Mouse (Mus musculus) embryonic fibroblast, embryonic 13.5 days (primary cell): ENCODE measurements around the gene Crb1.

Source experiments
- CTCF ChIP-seq: IDR thresholded peaks from 2 replicates; pipeline ENCODE4 v1.5.1; 2011; ENCODE audit warnings: mild to moderate bottlenecking, control low read depth, low read length, moderate library complexity, borderline replicate concordance; ENCODE audit not compliant: insufficient read depth
- POLR2A ChIP-seq: IDR thresholded peaks from 2 replicates; pipeline ENCODE4 v1.6.1; 2011; ENCODE audit warnings: low read depth, mild to moderate bottlenecking, control low read depth, low read length, moderate library complexity

- no peak for TF ChIP-seq CTCF
- TF ChIP-seq POLR2A = no peak
Measured at GRCm38 (mm10) chr1:139336997-139337396, 39.9 kb downstream of the Crb1 start.
